Mouse (Mus musculus): ENCODE results near the gene Mrpl3. TPM values are rescaled to one million over a fixed set of nuclear protein-coding genes. Genes with fewer than 3 reads are reported as not detected.
A peak's percentile ranks its signal among the peaks of the same experiment; 100 is the strongest.

The Mrpl3 gene
- polyA plus RNA-seq (2016; fragmentation: Nextera tagmentation; extraction: Ambion mirVana), result 108 and 117 TPM in 2 replicates

GRCm38 (mm10) chr9:105053147-105053557 is at the start of gene Mrpl3:
TSS of gene Mrpl3 (plus strand) at chr9:105053239.
- H3K4me1 ChIP-seq, result peaks cover 19% of the 10 kb centered on the region
- H3K36me3 ChIP-seq, result peaks cover 34% of the 10 kb centered on the region
- WGBS, result under 1% methylated on average over 31 of the region's 31 CpGs
- no peaks in the 10 kb centered on the region for H3K9me3 ChIP-seq (replicated peaks)
- peak within 1 kb of the TSS; percentile 95 for H3K27ac ChIP-seq (replicated peaks)
- no peaks in the 10 kb centered on the region for H3K27me3 ChIP-seq (ENCODE audit: low read depth, poor library complexity, severe bottlenecking)
- peak; percentile 87 for DNase-seq (ENCODE audit: low spot score)
- H3K4me3 ChIP-seq, result peak within 1 kb of the TSS; percentile 98

GRCm38 (mm10) chr9:105010721-105011120 is 42.3 kb upstream of the Mrpl3 start:
- no peaks in the 10 kb centered on the region for H3K36me3 ChIP-seq
- H3K27me3 ChIP-seq (ENCODE audit: low read depth, poor library complexity, severe bottlenecking), result no peaks in the 10 kb centered on the region
- H3K9me3 ChIP-seq (replicated peaks), result no peaks in the 10 kb centered on the region
- H3K27ac ChIP-seq (replicated peaks), result no peak overlapping the region
- 35% methylated on average over 2 of the region's 2 CpGs for WGBS
- no peak overlapping the region for H3K4me3 ChIP-seq
- H3K4me1 ChIP-seq, result no peaks in the 10 kb centered on the region
- no peak for DNase-seq (ENCODE audit: low spot score)

GRCm38 (mm10) chr9:105018186-105018585 is 34.9 kb upstream of the Mrpl3 start:
- H3K9me3 ChIP-seq (replicated peaks), result no peaks in the 10 kb centered on the region
- no peaks in the 10 kb centered on the region for H3K4me1 ChIP-seq
- no peaks in the 10 kb centered on the region for H3K27me3 ChIP-seq (ENCODE audit: low read depth, poor library complexity, severe bottlenecking)
- H3K4me3 ChIP-seq, result no peak overlapping the region
- 95% methylated on average over 7 of the region's 7 CpGs for WGBS
- DNase-seq (ENCODE audit: low spot score), result no peak
- no peak overlapping the region for H3K27ac ChIP-seq (replicated peaks)
- H3K36me3 ChIP-seq, result no peaks in the 10 kb centered on the region

GRCm38 (mm10) chr9:105028311-105028710 is 24.7 kb upstream of the Mrpl3 start:
- no peak overlapping the region for H3K4me3 ChIP-seq
- DNase-seq (ENCODE audit: low spot score), result no peak
- no peaks in the 10 kb centered on the region for H3K27me3 ChIP-seq (ENCODE audit: low read depth, poor library complexity, severe bottlenecking)
- no peaks in the 10 kb centered on the region for H3K4me1 ChIP-seq
- WGBS, result 77% methylated on average over 3 of the region's 3 CpGs
- H3K27ac ChIP-seq (replicated peaks), result no peak overlapping the region
- no peaks in the 10 kb centered on the region for H3K36me3 ChIP-seq
- H3K9me3 ChIP-seq (replicated peaks), result no peaks in the 10 kb centered on the region

- no peak for DNase-seq (ENCODE audit: low spot score)
- H3K9me3 ChIP-seq (replicated peaks), result no peaks in the 10 kb centered on the region
- H3K27me3 ChIP-seq (ENCODE audit: low read depth, poor library complexity, severe bottlenecking), result no peaks in the 10 kb centered on the region
- no peak overlapping the region for H3K4me3 ChIP-seq
- WGBS, result 92% methylated on average over 9 of the region's 9 CpGs
- H3K27ac ChIP-seq (replicated peaks), result no peak overlapping the region
- no peaks in the 10 kb centered on the region for H3K36me3 ChIP-seq
- H3K4me1 ChIP-seq, result no peaks in the 10 kb centered on the region
Measured at GRCm38 (mm10) chr9:105032572-105032971, 20.5 kb upstream of the Mrpl3 start.

GRCm38 (mm10) chr9:105033641-105034040 is 19.4 kb upstream of the Mrpl3 start:
- 92% methylated on average over 7 of the region's 7 CpGs for WGBS
- Histone ChIP-seq H3K9me3 (replicated peaks) (no peaks in the 10 kb centered on the region), H3K36me3 (no peaks in the 10 kb centered on the region), H3K4me3 (no peak overlapping the region), H3K4me1 (no peaks in the 10 kb centered on the region), H3K27me3 (ENCODE audit: low read depth, poor library complexity, severe bottlenecking) (no peaks in the 10 kb centered on the region), H3K27ac (replicated peaks) (no peak overlapping the region)
- no peak for DNase-seq (ENCODE audit: low spot score)

GRCm38 (mm10) chr9:105037847-105038246 is 15.2 kb upstream of the Mrpl3 start:
- Histone ChIP-seq H3K4me1 (no peaks in the 10 kb centered on the region), H3K27me3 (ENCODE audit: low read depth, poor library complexity, severe bottlenecking) (no peaks in the 10 kb centered on the region), H3K9me3 (replicated peaks) (no peaks in the 10 kb centered on the region), H3K27ac (replicated peaks) (no peak overlapping the region), H3K36me3 (no peaks in the 10 kb centered on the region), H3K4me3 (no peak overlapping the region)
- WGBS, result 82% methylated on average over 3 of the region's 3 CpGs
- no peak for DNase-seq (ENCODE audit: low spot score)

- 84% methylated on average over 7 of the region's 7 CpGs for WGBS
- Histone ChIP-seq H3K4me3 (no peak overlapping the region), H3K4me1 (peaks cover 7% of the 10 kb centered on the region), H3K27me3 (ENCODE audit: low read depth, poor library complexity, severe bottlenecking) (no peaks in the 10 kb centered on the region), H3K9me3 (replicated peaks) (no peaks in the 10 kb centered on the region), H3K27ac (replicated peaks) (no peak overlapping the region), H3K36me3 (no peaks in the 10 kb centered on the region)
- no peak for DNase-seq (ENCODE audit: low spot score)
Measured at GRCm38 (mm10) chr9:105046014-105046413, 7.0 kb upstream of the Mrpl3 start.

- Histone ChIP-seq H3K9me3 (replicated peaks) (no peaks in the 10 kb centered on the region), H3K27ac (replicated peaks) (no peak overlapping the region; the same call in 1 of the 2 replicates), H3K4me3 (no peak overlapping the region), H3K27me3 (ENCODE audit: low read depth, poor library complexity, severe bottlenecking) (no peaks in the 10 kb centered on the region), H3K36me3 (no peaks in the 10 kb centered on the region), H3K4me1 (peaks cover 11% of the 10 kb centered on the region)
- WGBS, result 51% methylated on average over 10 of the region's 10 CpGs
- DNase-seq (ENCODE audit: low spot score), result peak; percentile 20
Measured at GRCm38 (mm10) chr9:105048351-105048750, 4.7 kb upstream of the Mrpl3 start.

- Histone ChIP-seq H3K27me3 (ENCODE audit: low read depth, poor library complexity, severe bottlenecking) (no peaks in the 10 kb centered on the region), H3K9me3 (replicated peaks) (no peaks in the 10 kb centered on the region), H3K4me3 (no peak overlapping the region), H3K36me3 (peaks cover under 1% of the 10 kb centered on the region; the same call in 1 of the 2 replicates), H3K27ac (replicated peaks) (no peak overlapping the region), H3K4me1 (peaks cover 21% of the 10 kb centered on the region)
- whole genome bisulfite sequencing, result 54% methylated on average over 2 of the region's 2 CpGs
- no peak for DNase-seq (ENCODE audit: low spot score)
Measured at GRCm38 (mm10) chr9:105049636-105050035, 3.4 kb upstream of the Mrpl3 start.

- Histone ChIP-seq H3K9me3 (replicated peaks) (no peaks in the 10 kb centered on the region), H3K4me3 (no peak overlapping the region), H3K36me3 (peaks cover 6% of the 10 kb centered on the region; the same call in 1 of the 2 replicates), H3K27me3 (ENCODE audit: low read depth, poor library complexity, severe bottlenecking) (no peaks in the 10 kb centered on the region), H3K4me1 (peaks cover 21% of the 10 kb centered on the region), H3K27ac (replicated peaks) (no peak overlapping the region)
- WGBS, result 68% methylated on average over 2 of the region's 2 CpGs
- DNase-seq (ENCODE audit: low spot score), result no peak
Measured at GRCm38 (mm10) chr9:105050257-105050656, 2.8 kb upstream of the Mrpl3 start.

GRCm38 (mm10) chr9:105053812-105054211 is 773 bp downstream of the Mrpl3 start:
- 54% methylated on average over 4 of the region's 4 CpGs for WGBS
- Histone ChIP-seq H3K27ac (replicated peaks) (peak overlapping the region; percentile 95), H3K9me3 (replicated peaks) (no peaks in the 10 kb centered on the region), H3K27me3 (ENCODE audit: low read depth, poor library complexity, severe bottlenecking) (no peaks in the 10 kb centered on the region), H3K36me3 (peaks cover 41% of the 10 kb centered on the region), H3K4me3 (peak overlapping the region; percentile 98), H3K4me1 (peaks cover 15% of the 10 kb centered on the region)
- no peak for DNase-seq (ENCODE audit: low spot score)

GRCm38 (mm10) chr9:105069106-105069505 is 16.1 kb downstream of the Mrpl3 start:
- Histone ChIP-seq H3K4me1 (peaks cover 7% of the 10 kb centered on the region), H3K36me3 (peaks cover 93% of the 10 kb centered on the region), H3K4me3 (no peak overlapping the region), H3K27ac (replicated peaks) (no peak overlapping the region), H3K9me3 (replicated peaks) (no peaks in the 10 kb centered on the region), H3K27me3 (ENCODE audit: low read depth, poor library complexity, severe bottlenecking) (no peaks in the 10 kb centered on the region)
- 93% methylated on average over 10 of the region's 10 CpGs for WGBS
- DNase-seq (ENCODE audit: low spot score), result no peak
